Mouse (Mus musculus) CD4-positive naive resting alpha-beta T cell, adult 76 days (primary cell): ENCODE data around the gene Foxr2. TPM values are rescaled to one million over a fixed set of nuclear protein-coding genes. Genes with fewer than 3 reads are reported as not detected.

ENCODE experiments used
- total RNA-seq: library from RNA; stranded (reverse); gene quantifications from one replicate; pipeline ENCODE4 v1.2.4, GENCODE M21; 2023

Foxr2 gene
- not detected for total RNA-seq

DNA sequence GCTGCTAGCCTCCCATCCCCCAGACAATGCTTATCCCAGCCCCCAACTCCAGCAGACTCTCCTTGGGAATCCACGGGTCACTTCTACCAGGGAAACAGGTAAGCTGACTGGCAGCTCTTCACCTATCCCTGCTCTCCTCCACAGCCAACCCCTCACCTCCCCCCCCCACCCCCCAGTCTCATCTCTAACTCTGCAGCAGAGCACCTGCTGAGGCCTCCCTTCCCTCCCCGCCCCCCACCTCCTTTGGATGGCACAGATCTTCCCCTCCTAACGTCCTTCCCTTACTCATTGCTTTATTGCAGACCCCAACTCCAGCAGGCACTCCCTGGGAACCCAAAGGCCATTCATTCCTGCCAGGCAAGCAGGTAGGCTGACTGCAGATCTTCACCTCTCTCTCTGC lies at the start of gene Foxr2:
Foxr2 (plus strand) TSS at position 301 of the 400 bp plus-strand sequence.

GRCm38 (mm10) chrX:153139734-153140515 lies 21.3 kb downstream of the Foxr2 start, which contains the start of gene Rragb:
Rragb (plus strand) TSS chrX:153139981.

Other genes with a start within 250 kb of the Foxr2 start
- not detected for gene Usp51, start 112.3 kb upstream of the Foxr2 start, total RNA-seq
- not detected for gene Mageh1, start 81.2 kb upstream of the Foxr2 start, total RNA-seq
- gene Rragb, start 21.2 kb downstream of the Foxr2 start, total RNA-seq: 9.5 TPM
- gene Klf8, start 118.7 kb downstream of the Foxr2 start, total RNA-seq: 1.6 TPM